Mouse (Mus musculus) T-helper 17 cell (primary cell): ENCODE data around the gene Egflam.

ENCODE experiments used
- in situ Hi-C, 2 experiments: fragments of 300-600 bp; cut with MboI, MseI; formaldehyde crosslinking; loops; 1 replicate in 1 of 2; 2 replicates in 1 of 2; pipeline ENCODE4 v1.15.1; 2025; ENCODE audit warnings: high pct_unique_total_duplicates in 2 of 2

Gene Egflam

GRCm38 (mm10) chr15:7397818-7398608 lies at the start of gene Egflam:
Gene Egflam, minus strand, starts transcription at chr15:7398395.
- in situ Hi-C loops, result no loop called here

GRCm38 (mm10) chr15:7443396-7444315 lies 45.5 kb upstream of the Egflam start:
- in situ Hi-C loops, result no loop called here

GRCm38 (mm10) chr15:7442148-7443100 lies 44.2 kb upstream of the Egflam start:
- in situ Hi-C loops, result no loop called here

- in situ Hi-C loops, result no loop called here
Measured at GRCm38 (mm10) chr15:7424282-7424681, 26.1 kb upstream of the Egflam start.

GRCm38 (mm10) chr15:7404521-7404920 lies 6.3 kb upstream of the Egflam start:
- in situ Hi-C loops, result no loop called here

GRCm38 (mm10) chr15:7398609-7399540 lies 680 bp upstream of the Egflam start:
- in situ Hi-C loops, result no loop called here

- in situ Hi-C loops, result no loop called here
Measured at GRCm38 (mm10) chr15:7397446-7397817, 763 bp downstream of the Egflam start.

GRCm38 (mm10) chr15:7383349-7383748 lies 14.8 kb downstream of the Egflam start:
- in situ Hi-C loops, result no loop called here

GRCm38 (mm10) chr15:7382457-7382856 lies 15.7 kb downstream of the Egflam start:
- in situ Hi-C loops, result no loop called here

GRCm38 (mm10) chr15:7352635-7353051 lies 45.6 kb downstream of the Egflam start:
- in situ Hi-C loops, result no loop called here

- in situ Hi-C loops, result no loop called here
Measured at GRCm38 (mm10) chr15:7340703-7341309, 57.4 kb downstream of the Egflam start.

- in situ Hi-C loops, result loop anchor here in 1 of 2 experiments (10.0 kb wide), 1 partner anchor 1930 kb away; no protein-coding TSS in a partner anchor
Measured at GRCm38 (mm10) chr15:7334517-7335298, 63.5 kb downstream of the Egflam start.

- in situ Hi-C loops, result loop anchor here in 1 of 2 experiments (10.0 kb wide), 1 partner anchor 1928 kb away; no protein-coding TSS in a partner anchor
Measured at GRCm38 (mm10) chr15:7332875-7333274, 65.3 kb downstream of the Egflam start.

GRCm38 (mm10) chr15:7322599-7323311 lies 75.4 kb downstream of the Egflam start:
- in situ Hi-C loops, result no loop called here

- in situ Hi-C loops, result no loop called here
Measured at GRCm38 (mm10) chr15:7320901-7321300, 77.3 kb downstream of the Egflam start.

- in situ Hi-C loops, result no loop called here
Measured at GRCm38 (mm10) chr15:7315539-7315938, 82.7 kb downstream of the Egflam start.

GRCm38 (mm10) chr15:7308711-7309110 lies 89.5 kb downstream of the Egflam start:
- in situ Hi-C loops, result no loop called here

- in situ Hi-C loops, result no loop called here
Measured at GRCm38 (mm10) chr15:7299892-7300291, 98.3 kb downstream of the Egflam start.
